Mouse (Mus musculus) midbrain, embryonic 11.5 days (tissue): ENCODE measurements around the gene Gm5148. TPM values are rescaled to one million over a fixed set of nuclear protein-coding genes. Genes with fewer than 3 reads are reported as not detected.

Source experiments
- ATAC-seq: fragments of 200-750 bp; cut with Nextera tagmentation; 2 replicates; pipeline ENCODE4 v1.8.0; 2017; ENCODE audit warnings: moderate TSS enrichment, moderate library complexity; ENCODE audit not compliant: low FRiP score
- DNase-seq: peaks from one replicate; pipeline ENCODE4 v3.0.0; 2015; ENCODE audit warnings: low spot score; ENCODE audit errors: missing footprints
- H3K27ac ChIP-seq: fragments of 300-500 bp; sonication (generic); 2 replicates; pipeline ENCODE4 v1.5.1; 2014; ENCODE audit warnings: low read depth, low read length
- H3K27me3 ChIP-seq: fragments of 300-500 bp; sonication (generic); 2 replicates; pipeline ENCODE4 v1.6.1; 2014; ENCODE audit warnings: mild to moderate bottlenecking, low read length, moderate library complexity, mixed read lengths; ENCODE audit not compliant: control insufficient read depth, insufficient read depth
- H3K36me3 ChIP-seq: fragments of 300-500 bp; sonication (generic); 2 replicates; pipeline ENCODE4 v1.6.1; 2014; ENCODE audit warnings: mild to moderate bottlenecking, low read length, moderate library complexity, mixed read lengths; ENCODE audit not compliant: control insufficient read depth, insufficient read depth
- H3K4me1 ChIP-seq: fragments of 300-500 bp; sonication (generic); 2 replicates; pipeline ENCODE4 v1.6.1; 2014; ENCODE audit warnings: low read length; ENCODE audit not compliant: control insufficient read depth, insufficient read depth
- H3K4me2 ChIP-seq: fragments of 300-500 bp; sonication (generic); 2 replicates; pipeline ENCODE4 v1.6.1; 2014; ENCODE audit warnings: mild to moderate bottlenecking, moderate library complexity
- H3K4me3 ChIP-seq: fragments of 300-500 bp; sonication (generic); 2 replicates; pipeline ENCODE4 v1.5.1; 2014; ENCODE audit warnings: low read depth, low read length
- H3K9ac ChIP-seq: fragments of 300-500 bp; sonication (generic); 2 replicates; pipeline ENCODE4 v1.6.1; 2014; ENCODE audit warnings: low read length
- H3K9me3 ChIP-seq: fragments of 300-500 bp; sonication (generic); 2 replicates; pipeline ENCODE4 v1.6.1; 2016; ENCODE audit warnings: low read length; ENCODE audit not compliant: control insufficient read depth
- WGBS: fragments of 180-500 bp; shearing (Covaris S2); extraction: QIAGEN DNeasy Blood & Tissue Kit; methylation state at CpG from one replicate; pipeline ENCODE4 v1.1.7; 2014; 5-methylcytosine and 5-hydroxymethylcytosine counted together
- polyA plus RNA-seq: library from polyadenylated mRNA; unstranded; fragments of >200 nt; fragmentation: Nextera tagmentation; extraction: Ambion mirVana; gene quantifications from 2 replicates; pipeline ENCODE4 v1.2.1, GENCODE M21; 2014

Gm5148 gene
- 1.9 and 3.7 TPM in 2 replicates for polyA plus RNA-seq

DNA sequence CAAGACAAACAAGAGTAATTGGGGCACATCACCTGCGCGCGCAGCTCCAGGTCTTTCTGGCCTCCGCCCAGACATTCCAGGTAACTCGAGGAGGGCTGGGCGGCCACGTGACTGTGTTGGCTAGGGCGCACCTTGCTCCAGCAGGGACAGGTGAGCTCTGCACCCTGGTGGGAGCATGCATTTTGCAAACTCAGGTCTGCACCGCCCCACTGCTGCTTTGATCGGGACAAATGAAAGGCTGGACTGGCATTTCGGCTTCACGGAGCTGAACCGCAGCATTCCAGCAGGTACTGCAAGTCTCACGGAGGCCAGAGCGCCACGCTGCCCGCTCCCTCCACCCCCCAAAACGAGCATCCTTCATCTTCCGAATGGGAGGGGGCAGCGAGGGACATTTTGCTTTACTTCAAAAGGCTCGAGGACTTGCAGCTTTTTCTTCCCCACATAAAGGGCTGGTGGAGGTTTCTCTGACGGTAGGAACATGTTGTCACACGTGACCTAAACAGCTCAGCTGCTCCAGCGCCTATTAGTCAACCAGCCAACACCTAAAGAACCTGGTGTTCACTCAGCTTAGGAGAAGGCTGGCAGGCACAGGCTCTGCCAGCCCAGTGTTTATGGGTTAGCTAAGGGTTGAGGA, at the start of gene Gm5148:
Gm5148 (minus strand) TSS at position 320 of the 634 bp plus-strand sequence.
- Histone ChIP-seq H3K4me1 (peaks cover 12% of the 10 kb centered on the region), H3K36me3 (no peaks in the 10 kb centered on the region), H3K27ac (peak within 1 kb of the TSS; percentile 1; the same call in 1 of the 2 replicates), H3K27me3 (peaks cover 8% of the 10 kb centered on the region), H3K4me3 (peak within 1 kb of the TSS; percentile 29), H3K9me3 (no peaks in the 10 kb centered on the region), H3K9ac (peak within 1 kb of the TSS; percentile 46), H3K4me2 (peak within 1 kb of the TSS; percentile 54)
- ATAC-seq (peak; percentile 45), DNase-seq (peak; percentile 90)
- WGBS: 3% methylated on average over 24 of the region's 24 CpGs

DNA sequence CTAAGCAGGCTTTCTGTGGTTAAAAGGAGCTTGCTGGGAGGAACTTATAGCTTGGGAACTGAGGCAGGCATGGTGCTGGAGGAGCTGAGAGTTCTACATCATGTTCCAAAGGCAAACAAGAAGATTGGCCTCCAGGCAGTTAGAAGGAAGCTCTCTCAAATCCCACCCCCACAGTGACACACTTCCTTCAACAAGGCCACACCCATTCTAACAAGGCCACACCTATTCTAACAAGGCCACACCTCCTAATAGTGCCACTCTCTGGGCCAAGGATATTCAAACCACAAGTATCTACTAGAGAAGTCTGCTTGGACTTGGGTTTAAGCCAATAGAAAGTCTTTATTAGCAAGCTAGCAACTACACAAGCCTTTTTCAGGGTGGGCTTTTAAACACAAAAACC, 46.7 kb upstream of the Gm5148 start:
- Histone ChIP-seq H3K9me3 (no peaks in the 10 kb centered on the region), H3K27ac (no peak overlapping the region), H3K4me1 (peaks cover 14% of the 10 kb centered on the region; the same call in 1 of the 2 replicates), H3K36me3 (no peaks in the 10 kb centered on the region), H3K9ac (no peak overlapping the region), H3K4me3 (no peak overlapping the region), H3K27me3 (peaks cover 2% of the 10 kb centered on the region; the same call in 1 of the 2 replicates), H3K4me2 (no peak overlapping the region)
- no peak for ATAC-seq
- DNase-seq: no peak

DNA sequence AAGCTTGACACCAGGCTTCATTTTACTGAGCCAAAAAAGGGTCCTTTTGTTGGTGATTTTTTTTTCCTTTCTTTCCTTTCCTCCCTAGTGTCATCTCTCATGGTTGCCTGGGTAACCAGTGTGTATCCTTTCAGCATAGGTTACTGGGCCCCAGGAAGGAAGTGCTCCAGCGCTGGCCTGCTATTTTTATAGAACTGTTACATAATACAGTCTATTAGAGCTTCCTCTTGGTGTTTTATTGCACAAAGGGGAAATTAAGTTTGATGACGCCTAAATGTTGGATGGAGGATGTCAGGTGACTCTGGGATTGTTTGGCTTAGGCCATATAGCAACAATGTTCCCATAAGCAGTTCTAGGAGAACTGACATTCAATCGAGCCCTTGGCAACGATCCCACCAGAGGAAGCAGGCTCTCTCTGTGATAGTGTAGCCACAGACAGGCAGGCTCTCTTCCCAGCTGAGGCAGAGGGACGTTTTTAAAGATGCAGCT, 45.0 kb upstream of the Gm5148 start:
- Histone ChIP-seq H3K9me3 (no peaks in the 10 kb centered on the region), H3K27me3 (peaks cover 2% of the 10 kb centered on the region; the same call in 1 of the 2 replicates), H3K36me3 (no peaks in the 10 kb centered on the region), H3K27ac (peak overlapping the region; percentile 48), H3K9ac (no peak overlapping the region; the same call in 1 of the 2 replicates), H3K4me3 (no peak overlapping the region), H3K4me2 (0 out of 2 replicates have a peak overlapping the region, but pooled peaks have one; percentile 2), H3K4me1 (peaks cover 14% of the 10 kb centered on the region; the same call in 1 of the 2 replicates)
- DNase-seq: no peak
- ATAC-seq: peak; percentile 75
- 38% methylated on average over 5 of the region's 5 CpGs for WGBS

DNA sequence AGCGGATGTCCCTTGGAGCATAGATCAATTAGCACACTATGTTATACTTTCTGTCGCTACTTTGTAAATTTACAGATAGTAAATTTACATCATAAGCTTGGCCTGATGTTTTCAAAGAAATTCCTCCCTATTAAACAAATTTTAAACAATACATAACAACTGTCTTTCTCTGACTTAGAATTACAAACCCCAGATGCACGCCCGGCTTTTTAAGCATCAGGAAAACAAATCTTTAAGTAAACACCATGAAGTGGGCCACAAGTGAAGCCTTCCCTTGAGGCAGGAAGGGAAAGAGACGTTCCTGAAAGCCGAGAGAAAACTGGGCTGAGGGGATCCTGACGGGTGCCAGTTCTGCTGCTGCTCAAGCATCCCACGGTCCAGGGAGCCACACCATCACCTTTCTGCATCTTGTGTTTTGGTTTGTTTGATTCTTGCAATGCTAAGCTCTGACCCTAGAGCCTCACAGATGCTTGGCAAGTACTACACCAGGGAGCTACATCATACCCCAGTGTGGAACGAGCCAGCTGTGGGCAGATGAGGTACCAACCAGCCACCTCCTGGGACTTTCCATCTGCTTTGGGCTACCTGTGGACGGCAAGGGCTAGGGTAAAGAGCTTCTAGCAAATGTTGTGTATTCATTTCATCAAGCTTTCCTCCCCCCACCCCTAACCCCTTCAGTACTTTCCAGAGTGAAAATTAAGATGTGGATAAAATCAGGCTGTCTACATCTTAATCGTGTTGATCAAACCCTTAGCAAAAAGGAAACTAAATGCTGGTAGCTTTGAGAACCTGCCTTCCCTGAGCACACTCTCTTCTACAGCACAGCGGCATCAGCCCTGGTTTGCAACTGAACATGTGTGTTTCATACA, 43.1 kb upstream of the Gm5148 start:
- Histone ChIP-seq H3K4me1 (peaks cover 14% of the 10 kb centered on the region; the same call in 1 of the 2 replicates), H3K4me3 (no peak overlapping the region), H3K9me3 (no peaks in the 10 kb centered on the region), H3K36me3 (no peaks in the 10 kb centered on the region), H3K4me2 (no peak overlapping the region), H3K9ac (no peak overlapping the region), H3K27me3 (no peaks in the 10 kb centered on the region), H3K27ac (no peak overlapping the region)
- no peak for DNase-seq
- 68% methylated on average over 12 of the region's 12 CpGs for WGBS
- no peak for ATAC-seq

DNA sequence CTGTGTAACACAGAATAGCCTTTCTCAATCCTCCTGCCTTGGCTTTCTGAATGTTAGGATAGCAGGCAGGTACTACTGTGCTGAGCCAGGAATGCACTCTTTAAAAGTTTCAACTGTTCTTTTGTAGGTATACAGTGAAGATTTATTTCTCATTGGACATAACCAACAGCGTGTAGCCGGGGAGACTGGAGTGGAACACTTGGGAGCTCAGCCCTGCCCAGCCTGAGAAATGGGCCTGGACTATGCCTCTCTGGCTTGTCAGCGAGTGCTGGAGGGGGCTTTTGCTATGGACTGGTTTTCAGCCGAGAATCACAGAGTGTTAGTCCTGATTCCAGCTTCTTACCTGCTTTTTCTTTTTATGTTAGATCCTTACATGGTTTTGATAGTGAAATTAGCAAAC, 42.3 kb upstream of the Gm5148 start:
- no peaks in the 10 kb centered on the region for H3K36me3 ChIP-seq
- 64% methylated on average over 4 of the region's 4 CpGs for WGBS
- no peak overlapping the region for H3K9ac ChIP-seq
- no peak overlapping the region for H3K4me3 ChIP-seq
- ATAC-seq (no peak), DNase-seq (no peak)
- H3K4me2 ChIP-seq: no peak overlapping the region
- H3K27ac ChIP-seq: no peak overlapping the region
- no peaks in the 10 kb centered on the region for H3K9me3 ChIP-seq
- H3K27me3 ChIP-seq: no peaks in the 10 kb centered on the region
- peaks cover 14% of the 10 kb centered on the region; the same call in 1 of the 2 replicates for H3K4me1 ChIP-seq

DNA sequence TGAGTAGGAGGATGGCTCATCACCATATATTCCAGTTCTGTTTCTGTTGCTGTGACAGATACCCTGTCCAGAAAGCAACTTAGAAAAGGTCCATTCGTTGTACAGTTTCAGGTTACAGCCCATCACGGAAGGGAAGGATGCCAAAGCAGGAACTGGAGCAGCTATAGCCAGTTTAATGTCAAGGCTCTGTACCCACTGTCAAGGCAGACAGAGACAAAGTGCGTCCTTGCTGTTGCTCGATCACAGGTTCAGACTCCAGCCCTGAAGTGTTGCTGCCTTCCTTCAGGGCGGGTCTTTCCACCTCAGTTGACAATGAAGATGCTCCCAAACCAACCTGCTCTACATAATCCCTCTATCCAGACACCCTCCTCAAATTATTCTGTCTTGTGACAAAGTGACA, 41.7 kb upstream of the Gm5148 start:
- H3K9me3 ChIP-seq: no peaks in the 10 kb centered on the region
- no peaks in the 10 kb centered on the region for H3K36me3 ChIP-seq
- 81% methylated on average over 5 of the region's 5 CpGs for WGBS
- H3K27ac ChIP-seq: no peak overlapping the region
- no peak for ATAC-seq
- H3K9ac ChIP-seq: no peak overlapping the region
- peaks cover 14% of the 10 kb centered on the region; the same call in 1 of the 2 replicates for H3K4me1 ChIP-seq
- no peaks in the 10 kb centered on the region for H3K27me3 ChIP-seq
- no peak overlapping the region for H3K4me3 ChIP-seq
- no peak for DNase-seq
- H3K4me2 ChIP-seq: no peak overlapping the region

DNA sequence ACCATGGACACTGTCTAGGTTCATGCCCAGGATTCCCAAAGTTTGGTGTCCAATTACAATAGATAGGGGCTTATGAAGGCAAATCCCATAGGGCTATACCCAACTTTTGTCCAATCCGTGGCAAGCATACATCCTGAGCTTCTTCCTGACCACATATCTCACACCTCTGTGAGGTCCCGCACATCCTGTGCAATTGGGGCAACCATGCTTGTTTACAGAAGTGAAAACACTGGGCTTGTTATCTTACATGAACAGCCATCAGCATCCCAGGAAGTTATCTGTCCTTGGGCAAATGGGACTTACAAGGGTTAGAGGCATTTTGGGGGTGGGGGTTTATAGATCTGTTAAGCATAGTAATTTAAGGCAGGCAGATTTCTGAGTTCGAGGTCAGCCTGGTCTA, 41.0 kb upstream of the Gm5148 start:
- H3K4me3 ChIP-seq: no peak overlapping the region
- ATAC-seq: no peak
- H3K9ac ChIP-seq: no peak overlapping the region
- H3K4me1 ChIP-seq: peaks cover 14% of the 10 kb centered on the region; the same call in 1 of the 2 replicates
- no peaks in the 10 kb centered on the region for H3K36me3 ChIP-seq
- DNase-seq: no peak
- no peak overlapping the region for H3K27ac ChIP-seq
- WGBS: 86% methylated on average over 3 of the region's 3 CpGs
- H3K27me3 ChIP-seq: no peaks in the 10 kb centered on the region
- no peak overlapping the region for H3K4me2 ChIP-seq
- H3K9me3 ChIP-seq: no peaks in the 10 kb centered on the region

DNA sequence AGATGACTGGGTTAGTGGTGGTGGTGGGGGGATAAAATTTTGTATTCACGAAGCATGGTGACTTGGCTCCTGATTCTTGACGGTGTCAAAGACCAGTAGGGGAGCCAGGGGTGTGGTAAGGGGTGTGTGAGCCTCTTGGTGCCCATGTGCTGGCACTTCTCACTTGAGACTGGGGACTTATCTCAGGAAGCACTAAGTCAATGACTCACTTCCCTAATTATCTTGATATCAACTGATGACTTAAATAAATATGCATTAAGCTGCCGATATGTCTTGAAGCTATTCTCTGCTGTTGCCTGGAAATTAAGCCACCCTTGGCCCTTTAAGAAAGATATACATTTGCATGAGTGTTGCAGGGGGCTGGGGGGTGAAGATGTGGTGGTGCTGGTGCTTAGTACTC, 38.0 kb upstream of the Gm5148 start:
- Histone ChIP-seq H3K36me3 (no peaks in the 10 kb centered on the region), H3K27me3 (no peaks in the 10 kb centered on the region; the same call in 1 of the 2 replicates), H3K27ac (no peak overlapping the region), H3K9me3 (0 out of 2 replicates have a peak, but pooled peaks cover 2% of the 10 kb centered on the region), H3K4me1 (peaks cover 2% of the 10 kb centered on the region; the same call in 1 of the 2 replicates), H3K4me3 (no peak overlapping the region), H3K9ac (no peak overlapping the region), H3K4me2 (no peak overlapping the region)
- no peak for ATAC-seq
- DNase-seq: no peak
- WGBS: 91% methylated on average over 3 of the region's 3 CpGs
